Mouse (Mus musculus): Measurements from ENCODE around the gene Lrrc46.

The Lrrc46 gene

GRCm38 (mm10) chr11:97007093-97007794 is 34.0 kb downstream of the Lrrc46 start:
- no peak for DNase-seq

- no peak for DNase-seq
Measured at GRCm38 (mm10) chr11:97003170-97003569, 38.0 kb downstream of the Lrrc46 start.

GRCm38 (mm10) chr11:96997380-96997956 is 43.7 kb downstream of the Lrrc46 start:
- DNase-seq: no peak

GRCm38 (mm10) chr11:96996773-96997379 is 44.3 kb downstream of the Lrrc46 start:
- DNase-seq: no peak

DNA sequence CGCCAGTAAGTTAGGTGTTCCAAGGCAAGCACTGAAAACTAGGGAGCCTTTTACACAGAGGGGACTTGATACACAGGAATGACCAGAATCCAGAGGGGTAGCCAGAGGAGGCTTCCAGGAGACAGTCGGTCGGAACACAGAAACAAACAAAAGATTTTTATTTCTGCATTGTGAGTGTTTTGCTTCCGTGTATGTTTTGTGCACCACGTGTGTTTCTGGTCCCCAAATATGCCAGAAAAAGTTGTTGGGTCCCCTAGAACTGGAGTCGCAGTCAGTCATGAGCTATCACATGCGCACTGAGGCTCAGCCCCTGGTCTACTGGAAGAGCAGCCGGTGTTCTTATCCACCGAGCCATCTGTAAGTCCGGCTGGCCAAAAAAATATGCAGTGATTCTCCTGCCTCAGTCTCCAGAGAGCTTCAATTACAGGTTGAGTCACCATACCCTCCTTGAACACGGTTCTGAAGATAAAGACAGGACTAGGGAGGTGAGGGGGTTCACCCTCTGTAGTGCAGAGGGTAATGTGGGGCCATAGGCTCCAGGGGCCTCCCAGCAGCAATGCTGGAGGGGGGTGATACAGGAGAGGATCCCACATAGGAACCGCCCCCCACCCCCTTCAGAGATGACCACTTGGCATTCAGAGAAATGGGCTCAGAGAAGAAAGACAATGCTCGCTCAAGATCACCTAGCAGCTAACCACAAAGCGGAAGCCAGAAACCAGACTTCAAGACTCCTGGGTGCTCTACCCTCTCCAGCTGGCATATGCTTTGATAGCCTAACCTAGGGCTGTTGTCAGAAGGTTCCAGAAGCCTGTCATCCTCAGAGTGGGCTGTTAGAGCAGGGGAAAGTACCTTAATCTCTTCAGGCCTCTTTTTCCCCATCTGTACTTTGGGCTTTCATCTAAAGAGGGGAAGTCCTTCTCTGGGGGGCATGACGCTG is 45.1 kb downstream of the Lrrc46 start:
- DNase-seq: peak; percentile 67 to 74

GRCm38 (mm10) chr11:96995031-96995430 is 46.2 kb downstream of the Lrrc46 start:
- no peak for DNase-seq

GRCm38 (mm10) chr11:96992722-96993311 is 48.4 kb downstream of the Lrrc46 start:
- DNase-seq: peak; percentile 26 to 57

DNA sequence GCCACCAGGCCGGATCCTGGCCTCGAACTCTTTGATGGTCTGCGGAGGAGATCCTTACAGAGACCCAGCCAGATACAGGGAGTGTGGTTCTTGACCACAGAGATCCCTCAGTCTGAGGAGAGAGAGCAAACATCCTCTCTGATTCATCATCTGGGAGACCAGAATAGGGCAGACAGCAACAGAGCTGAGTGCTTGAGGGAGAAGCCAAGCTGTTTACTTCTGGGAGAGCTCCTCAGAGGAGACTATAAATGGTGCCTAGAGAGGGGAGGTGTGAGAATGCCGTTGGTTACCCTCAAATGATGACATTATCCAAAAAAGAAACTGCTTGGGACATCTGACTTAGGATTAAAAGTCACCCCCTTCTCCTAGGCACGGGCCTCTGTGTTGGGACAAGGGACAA is 49.7 kb downstream of the Lrrc46 start:
- no peak for DNase-seq

GRCm38 (mm10) chr11:96987873-96988655 is 53.1 kb downstream of the Lrrc46 start:
- peak; percentile 60 to 74 for DNase-seq

GRCm38 (mm10) chr11:96986463-96986862 is 54.7 kb downstream of the Lrrc46 start:
- peak in 1 of 2 experiments; percentile 23 for DNase-seq

DNA sequence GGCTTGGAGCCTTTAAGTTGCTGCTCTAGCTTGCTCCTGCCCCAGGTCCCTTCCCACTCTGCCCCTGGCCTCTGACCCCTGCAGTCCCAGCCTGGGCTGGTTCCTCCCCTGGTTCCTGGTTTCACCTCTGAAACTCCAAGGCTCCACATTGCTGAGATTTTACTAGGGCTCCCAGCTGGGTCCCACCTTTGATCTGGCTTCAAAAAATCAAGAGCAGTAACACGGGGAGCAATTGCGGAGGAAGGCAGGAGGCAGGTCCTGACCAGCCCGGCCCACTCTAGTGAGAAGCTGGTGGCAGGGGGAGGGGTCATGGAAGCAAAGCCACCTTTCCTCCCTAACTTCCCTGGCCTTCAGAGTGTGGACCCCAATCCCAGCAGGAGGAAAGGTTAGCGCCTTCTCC is 56.3 kb downstream of the Lrrc46 start:
- DNase-seq: no peak

Measured in thymus, postnatal 36 days (tissue).